Mouse (Mus musculus) gastrocnemius, postnatal 25 days (tissue): Measurements from ENCODE around the gene Gm45618. TPM values are rescaled to one million over a fixed set of nuclear protein-coding genes. Genes with fewer than 3 reads are reported as not detected.

ENCODE experiments used
- DNase-seq: peaks from one replicate; pipeline ENCODE4 v3.0.0; 2022
- total RNA-seq, 2 experiments: library from RNA; stranded (reverse); gene quantifications; 1 replicate in 1 of 2; 2 replicates in 1 of 2; pipeline ENCODE4 v1.2.3; 2021

Gene Gm45618
- total RNA-seq, 2 experiments from 2014 or later = not detected

DNA sequence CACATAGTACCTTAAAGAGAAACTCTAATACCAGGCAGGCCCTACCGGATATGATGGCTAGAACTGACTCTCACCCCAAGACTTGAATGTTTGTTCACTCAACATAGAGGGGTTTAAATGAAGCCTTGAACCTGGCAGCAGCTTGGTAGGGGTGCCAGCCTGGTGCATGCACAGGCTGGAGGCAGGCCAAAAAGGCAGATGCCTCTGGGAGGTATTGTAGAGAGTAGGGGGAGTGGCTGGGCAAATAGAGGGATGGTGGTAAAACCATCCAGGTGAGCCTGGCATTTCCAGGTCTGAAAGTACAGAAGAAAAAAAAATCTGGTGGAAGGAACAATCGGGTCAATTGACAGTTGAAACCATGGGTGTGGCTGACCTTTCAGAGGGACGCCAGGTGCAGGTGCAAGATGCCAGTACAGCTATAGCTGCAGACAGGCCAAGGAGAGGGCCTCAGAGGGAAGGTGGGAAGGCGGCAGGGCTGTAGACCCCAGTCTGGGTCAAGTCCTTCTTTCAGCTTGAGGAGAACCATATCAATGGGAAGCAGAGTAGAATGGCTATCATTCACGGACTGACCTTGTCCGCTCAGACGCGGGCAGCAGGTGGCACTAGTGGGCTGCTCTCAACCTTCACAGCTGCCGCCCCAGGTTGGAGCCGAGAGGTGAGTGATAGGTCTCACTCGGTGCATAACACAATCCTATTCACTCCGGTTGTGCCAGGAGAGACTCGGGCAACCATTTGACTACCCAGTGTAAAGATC, 49.9 kb downstream of the Gm45618 start:
- no peak for DNase-seq

Other genes with a start within 250 kb of the Gm45618 start
- 10 to 100 TPM; 26.3 to 28.5 TPM for gene Tollip, start 202.2 kb downstream of the Gm45618 start, total RNA-seq
- under 1 TPM; 0.11 to 0.26 TPM for gene Brsk2, start 171.0 kb downstream of the Gm45618 start, total RNA-seq
- 10 to 100 TPM; 37.8 to 42.9 TPM for gene Mob2, start 59.7 kb downstream of the Gm45618 start, total RNA-seq
- gene Dusp8, start 24.9 kb downstream of the Gm45618 start, total RNA-seq = 10 to 100 TPM; 16.8 to 46.3 TPM
- not detected for gene Gm39115, start 15.3 kb upstream of the Gm45618 start, total RNA-seq
- gene Gm45337, start 23.9 kb upstream of the Gm45618 start, total RNA-seq = not detected
- gene Gm29735, start 36.4 kb upstream of the Gm45618 start, total RNA-seq = not detected
- gene Gm4553, start 45.0 kb upstream of the Gm45618 start, total RNA-seq = not detected
- not detected for gene Krtap5-2, start 55.3 kb upstream of the Gm45618 start, total RNA-seq
- not detected for gene Gm10153, start 69.7 kb upstream of the Gm45618 start, total RNA-seq
- not detected for gene Krtap5-3, start 80.6 kb upstream of the Gm45618 start, total RNA-seq
- not detected for gene Gm7579, start 91.1 kb upstream of the Gm45618 start, total RNA-seq
- gene Krtap5-5, start 109.2 kb upstream of the Gm45618 start, total RNA-seq = not detected
- not detected for gene Gm40460, start 120.3 kb upstream of the Gm45618 start, total RNA-seq
- gene Gm2431, start 137.6 kb upstream of the Gm45618 start, total RNA-seq = not detected
- gene Gm4559, start 153.6 kb upstream of the Gm45618 start, total RNA-seq = not detected
- gene Krtap5-1, start 176.4 kb upstream of the Gm45618 start, total RNA-seq = not detected
- gene Krtap5-4, start 182.8 kb upstream of the Gm45618 start, total RNA-seq = not detected